Mouse (Mus musculus): Measurements from ENCODE around the gene AU018091. TPM values are rescaled to one million over a fixed set of nuclear protein-coding genes. Genes with fewer than 3 reads are reported as not detected.

Gene AU018091
- polyA plus RNA-seq, 1 experiment from 2014 or later = not detected

MicroRNA genes within 50 kb of the gene (microRNA counts, 519-probe panel; counts per million panel counts)
- 330 counts per million, percentile 68 among the panel's probes with 10 or more counts for microRNA mmu-miR-290-3p
- 330 counts per million, percentile 68 among the panel's probes with 10 or more counts for microRNA mmu-miR-290-5p
- microRNA mmu-miR-291a-3p = 330 counts per million, percentile 68 among the panel's probes with 10 or more counts
- 330 counts per million, percentile 68 among the panel's probes with 10 or more counts for microRNA mmu-miR-291a-5p
- 330 counts per million, percentile 68 among the panel's probes with 10 or more counts for microRNA mmu-miR-292-5p

Small RNAs within 50 kb of the gene (microRNA-seq; reads per million reads assigned to microRNA genes)
- gene Mir290a = not detected
- not detected for gene Mir290b
- 1.0 reads per million for gene Mir291a
- not detected for gene Mir292
- not detected for gene Mir292b

Other genes starting within 250 kb of the AU018091 start
- gene Nlrp12, start 80.5 kb upstream of the AU018091 start, polyA plus RNA-seq (2015; fragmentation: Nextera tagmentation; extraction: Ambion mirVana) = 0.05 TPM in 1 of 2 replicates, not detected in the other
- 73.0 and 79.8 TPM in 2 replicates for gene Myadm, start 119.9 kb upstream of the AU018091 start, polyA plus RNA-seq (2015; fragmentation: Nextera tagmentation; extraction: Ambion mirVana)
- 0.05 TPM in 2 replicates for gene Prkcg, start 120.0 kb upstream of the AU018091 start, polyA plus RNA-seq (2015; fragmentation: Nextera tagmentation; extraction: Ambion mirVana)
- 0.64 and 0.83 TPM in 2 replicates for gene Cacng7, start 163.8 kb upstream of the AU018091 start, polyA plus RNA-seq (2015; fragmentation: Nextera tagmentation; extraction: Ambion mirVana)
- gene Cacng8, start 221.5 kb upstream of the AU018091 start, polyA plus RNA-seq (2015; fragmentation: Nextera tagmentation; extraction: Ambion mirVana) = 0.67 and 1.1 TPM in 2 replicates

Data from kidney, postnatal 0 days (tissue).